Mouse (Mus musculus) G1E (cell line): ENCODE measurements around the gene Nomo1.

Source experiments
- CTCF ChIP-seq: IDR thresholded peaks from 2 replicates; pipeline ENCODE4 v1.5.1; 2012; ENCODE audit warnings: low read depth, low read length, inconsistent platforms, mixed read lengths
- GATA1 ChIP-seq: IDR thresholded peaks from 2 replicates; pipeline ENCODE4 v1.6.1; 2012; ENCODE audit warnings: borderline replicate concordance, low read length, inconsistent platforms, mixed read lengths
- TAL1 ChIP-seq: conservative IDR thresholded peaks from 2 replicates; pipeline ENCODE4 v1.6.1; 2012; ENCODE audit warnings: low read depth, low read length, inconsistent platforms, mixed read lengths

DNA sequence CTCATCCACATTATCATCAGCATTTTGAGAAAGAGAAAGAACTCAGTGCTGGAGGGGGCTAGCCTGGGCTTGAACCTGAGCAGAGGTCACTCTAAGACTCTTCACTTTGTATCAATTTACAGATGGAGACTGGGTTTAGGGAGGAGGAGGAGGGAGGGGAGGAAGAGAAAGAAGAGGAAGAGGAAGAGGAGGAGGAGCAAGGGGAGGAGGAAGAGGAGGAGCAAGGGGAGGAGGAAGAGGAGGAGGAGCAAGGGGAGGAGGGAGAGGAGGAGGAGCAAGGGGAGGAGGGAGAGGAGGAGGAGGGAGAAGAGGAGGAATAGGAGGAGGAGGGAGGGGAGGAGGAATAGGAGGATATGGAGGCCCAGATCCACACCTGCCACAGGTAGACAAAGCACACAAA is 21.4 kb upstream of the Nomo1 start:
- TF ChIP-seq CTCF, result no peak
- TF ChIP-seq GATA1, result no peak
- no peak for TF ChIP-seq TAL1
